Mouse (Mus musculus): ENCODE measurements around the gene Olfr968.

Gene Olfr968

GRCm38 (mm10) chr9:39783153-39783552 is at the start of gene Olfr968:
TSS of gene Olfr968 (minus strand) at chr9:39783253.
- no peak for DNase-seq (ENCODE audit: low read depth)

GRCm38 (mm10) chr9:39808560-39808959 is 25.5 kb upstream of the Olfr968 start, which contains the start of gene Olfr970:
TSS of gene Olfr970 (plus strand) at chr9:39808860.
- no peak for DNase-seq (ENCODE audit: low read depth)

- no peak for DNase-seq (ENCODE audit: low read depth)
Measured at GRCm38 (mm10) chr9:39790558-39790957, 7.5 kb upstream of the Olfr968 start, which contains the start of gene Olfr969. TSS of gene Olfr969 (plus strand) at chr9:39790945.

GRCm38 (mm10) chr9:39746428-39746827 is 36.6 kb downstream of the Olfr968 start:
- no peak for DNase-seq (ENCODE audit: low read depth)

- DNase-seq (ENCODE audit: low read depth), result no peak
Measured at GRCm38 (mm10) chr9:39745949-39746348, 37.1 kb downstream of the Olfr968 start, which contains the start of gene Olfr967. TSS of gene Olfr967 (plus strand) at chr9:39746249.

- no peak for DNase-seq (ENCODE audit: low read depth)
Measured at GRCm38 (mm10) chr9:39740741-39741140, 42.3 kb downstream of the Olfr968 start.

- no peak for DNase-seq (ENCODE audit: low read depth)
Measured at GRCm38 (mm10) chr9:39730678-39731077, 52.4 kb downstream of the Olfr968 start, which contains the start of gene Olfr150. TSS of gene Olfr150 (plus strand) at chr9:39730978.
